Mouse (Mus musculus): ENCODE measurements around the gene Slc38a5. TPM values are rescaled to one million over a fixed set of nuclear protein-coding genes. Genes with fewer than 3 reads are reported as not detected.

Slc38a5 gene
- 12.2 and 298 TPM in 2 replicates for polyA plus RNA-seq (2012; ENCODE audit: low replicate concordance)

GRCm38 (mm10) chrX:8271083-8271820 is at the start of gene Slc38a5:
Slc38a5 (plus strand) TSS chrX:8271133.

GRCm38 (mm10) chrX:8252334-8253285 is 18.3 kb upstream of the Slc38a5 start, which contains the start of gene Ftsj1:
Ftsj1 (minus strand) TSS chrX:8252406.

DNA sequence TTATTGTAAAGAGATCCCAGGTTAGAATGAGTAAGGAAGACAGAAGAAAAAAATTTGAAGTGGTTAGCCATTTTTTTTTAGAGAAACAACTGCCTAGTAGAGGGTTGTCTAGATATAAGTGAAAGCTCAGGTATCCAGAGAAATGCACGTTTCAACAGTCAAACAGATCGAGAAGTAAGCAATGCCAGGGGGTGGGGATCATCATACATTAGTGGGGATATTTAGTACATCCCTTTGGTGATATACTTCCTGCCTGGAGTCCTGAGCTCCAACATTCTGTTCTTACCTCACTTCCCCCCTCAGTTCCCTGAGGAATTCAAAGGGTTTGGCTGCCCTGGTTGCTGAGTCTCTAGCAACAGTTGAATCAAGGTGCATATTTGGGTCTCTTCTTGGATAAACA is 56.2 kb downstream of the Slc38a5 start, which contains the start of gene Ssxb10:
Ssxb10 (plus strand) TSS at position 301 of the 400 bp plus-strand sequence.

Other genes starting within 250 kb of the Slc38a5 start
- gene Suv39h1, start 196.4 kb upstream of the Slc38a5 start, polyA plus RNA-seq (2012; ENCODE audit: low replicate concordance), result 4.4 and 12.7 TPM in 2 replicates
- 122 and 255 TPM in 2 replicates for gene Was, start 180.6 kb upstream of the Slc38a5 start, polyA plus RNA-seq (2012; ENCODE audit: low replicate concordance)
- 15.5 and 28.1 TPM in 2 replicates for gene Wdr13, start 138.2 kb upstream of the Slc38a5 start, polyA plus RNA-seq (2012; ENCODE audit: low replicate concordance)
- 19.3 and 54.0 TPM in 2 replicates for gene Rbm3, start 125.3 kb upstream of the Slc38a5 start, polyA plus RNA-seq (2012; ENCODE audit: low replicate concordance)
- 2.0 and 9.7 TPM in 2 replicates for gene Tbc1d25, start 95.0 kb upstream of the Slc38a5 start, polyA plus RNA-seq (2012; ENCODE audit: low replicate concordance)
- 1.8 and 4.0 TPM in 2 replicates for gene Ebp, start 77.6 kb upstream of the Slc38a5 start, polyA plus RNA-seq (2012; ENCODE audit: low replicate concordance)
- gene Porcn, start 64.6 kb upstream of the Slc38a5 start, polyA plus RNA-seq (2012; ENCODE audit: low replicate concordance), result 4.1 and 4.4 TPM in 2 replicates
- 28.1 and 60.5 TPM in 2 replicates for gene Ftsj1, start 18.7 kb upstream of the Slc38a5 start, polyA plus RNA-seq (2012; ENCODE audit: low replicate concordance)
- not detected in 2 replicates for gene Ssxb10, start 56.3 kb downstream of the Slc38a5 start, polyA plus RNA-seq (2012; ENCODE audit: low replicate concordance)
- not detected in 2 replicates for gene Ssxb9, start 95.8 kb downstream of the Slc38a5 start, polyA plus RNA-seq (2012; ENCODE audit: low replicate concordance)
- not detected in 2 replicates for gene Ssxb1, start 142.2 kb downstream of the Slc38a5 start, polyA plus RNA-seq (2012; ENCODE audit: low replicate concordance)
- not detected in 2 replicates for gene Ssxb2, start 190.6 kb downstream of the Slc38a5 start, polyA plus RNA-seq (2012; ENCODE audit: low replicate concordance)

Data from leukemia stem cell, adult 10-12 weeks (primary cell).